Mouse (Mus musculus) stomach, embryonic 14.5 days (tissue): ENCODE results near the gene Ephb2. TPM values are rescaled to one million over a fixed set of nuclear protein-coding genes. Genes with fewer than 3 reads are reported as not detected.

Experiments used
- ATAC-seq: fragments of 200-750 bp; cut with Nextera tagmentation; 2 replicates; pipeline ENCODE4 v1.8.0; 2017; ENCODE audit warnings: low read depth, moderate TSS enrichment; ENCODE audit not compliant: insufficient number of reproducible peaks, insufficient read depth, low FRiP score
- H3K27ac ChIP-seq: fragments of 300-500 bp; sonication (generic); 2 replicates; pipeline ENCODE4 v1.5.1; 2014; ENCODE audit warnings: mild to moderate bottlenecking, low read length, moderate library complexity, mixed read lengths
- H3K27me3 ChIP-seq: fragments of 300-500 bp; sonication (generic); 2 replicates; pipeline ENCODE4 v1.6.1; 2014; ENCODE audit warnings: low read length, control low read depth, mixed read lengths; ENCODE audit not compliant: control insufficient read depth, insufficient read depth
- H3K36me3 ChIP-seq: fragments of 300-500 bp; sonication (generic); 2 replicates; pipeline ENCODE4 v1.6.1; 2014; ENCODE audit warnings: mild to moderate bottlenecking, control low read depth, low read length, moderate library complexity, mixed read lengths; ENCODE audit not compliant: control insufficient read depth, insufficient read depth
- H3K4me1 ChIP-seq: fragments of 300-500 bp; sonication (generic); 2 replicates; pipeline ENCODE4 v1.6.1; 2014; ENCODE audit warnings: low read length, control low read depth, mixed read lengths; ENCODE audit not compliant: control insufficient read depth, insufficient read depth
- H3K4me2 ChIP-seq: fragments of 300-500 bp; sonication (generic); replicated peaks from 2 replicates; pipeline ENCODE4 v1.6.1; 2014; ENCODE audit warnings: low read depth, low read length, control low read depth
- H3K4me3 ChIP-seq: fragments of 300-500 bp; sonication (generic); 2 replicates; pipeline ENCODE4 v1.5.1; 2014; ENCODE audit warnings: low read depth, low read length, control low read depth
- H3K9ac ChIP-seq: fragments of 300-500 bp; sonication (generic); replicated peaks from 2 replicates; pipeline ENCODE4 v1.6.1; 2014; ENCODE audit warnings: low read depth, mild to moderate bottlenecking, control low read depth, low read length, moderate library complexity, mixed read lengths
- H3K9me3 ChIP-seq: fragments of 300-500 bp; sonication (generic); 2 replicates; pipeline ENCODE4 v1.6.1; 2016; ENCODE audit warnings: low read depth, low read length, control low read depth; ENCODE audit not compliant: control insufficient read depth
- WGBS: fragments of 180-500 bp; shearing (Covaris S2); extraction: QIAGEN DNeasy Blood & Tissue Kit; methylation state at CpG from one replicate; pipeline ENCODE4 v1.1.7; 2014; 5-methylcytosine and 5-hydroxymethylcytosine counted together
- polyA plus RNA-seq: library from polyadenylated mRNA; unstranded; fragments of >200 nt; fragmentation: Nextera tagmentation; extraction: Ambion mirVana; gene quantifications from 2 replicates; pipeline ENCODE4 v1.2.1, GENCODE M21; 2014

The Ephb2 gene
- polyA plus RNA-seq, 1 experiment from 2014 or later: 7.6 TPM

DNA sequence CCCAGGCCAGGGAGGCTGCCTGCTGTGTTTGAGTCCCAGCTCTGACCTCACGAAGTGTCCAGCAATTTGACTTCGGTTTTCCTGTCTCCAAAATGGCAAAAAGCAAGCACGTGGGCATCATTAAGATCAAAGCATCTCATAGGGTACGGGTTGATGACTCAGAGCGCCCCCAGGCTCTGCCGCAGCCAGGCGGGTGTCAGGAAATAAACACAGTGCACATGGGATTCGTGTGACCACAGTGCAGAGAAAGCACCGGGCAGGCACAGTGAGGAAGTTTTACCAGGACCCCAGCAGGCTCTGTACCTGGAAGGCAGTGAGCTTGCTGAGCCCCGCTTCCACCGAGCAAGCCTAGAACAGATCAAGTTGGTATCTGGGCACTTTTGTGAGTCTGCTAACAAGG, 74.9 kb downstream of the Ephb2 start:
- no peak for ATAC-seq
- Histone ChIP-seq H3K4me2 (no peak overlapping the region), H3K4me1 (peaks cover 33% of the 10 kb centered on the region), H3K9me3 (no peaks in the 10 kb centered on the region), H3K27me3 (no peaks in the 10 kb centered on the region), H3K36me3 (peaks cover 4% of the 10 kb centered on the region), H3K27ac (no peak overlapping the region), H3K9ac (no peak overlapping the region), H3K4me3 (no peak overlapping the region)
- 63% methylated on average over 11 of the region's 11 CpGs for WGBS

DNA sequence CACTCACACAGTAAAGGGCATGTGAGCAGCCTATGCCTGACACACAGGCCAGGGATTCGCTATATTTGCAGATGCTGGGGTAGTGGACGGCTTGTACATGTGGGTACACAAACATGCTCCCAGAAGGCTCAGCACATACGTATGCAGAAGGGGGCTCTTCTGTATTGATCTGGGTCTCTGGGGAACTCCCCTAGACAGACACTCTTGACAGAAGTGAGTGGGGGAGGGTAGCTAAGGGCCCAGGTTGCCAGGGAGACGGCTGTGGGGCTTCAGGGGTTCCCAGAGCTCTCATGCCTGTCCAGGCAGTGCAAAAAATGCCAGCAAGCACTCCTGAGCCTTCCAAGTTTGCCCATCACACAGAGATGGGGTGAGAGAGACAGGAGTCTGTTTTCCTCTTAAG, 78.7 kb downstream of the Ephb2 start:
- WGBS: 60% methylated on average over 4 of the region's 4 CpGs
- Histone ChIP-seq H3K9ac (no peak overlapping the region), H3K4me3 (no peak overlapping the region), H3K4me1 (peaks cover 34% of the 10 kb centered on the region), H3K27me3 (no peaks in the 10 kb centered on the region), H3K36me3 (peaks cover 4% of the 10 kb centered on the region), H3K27ac (no peak overlapping the region), H3K4me2 (no peak overlapping the region), H3K9me3 (no peaks in the 10 kb centered on the region)
- ATAC-seq: no peak

DNA sequence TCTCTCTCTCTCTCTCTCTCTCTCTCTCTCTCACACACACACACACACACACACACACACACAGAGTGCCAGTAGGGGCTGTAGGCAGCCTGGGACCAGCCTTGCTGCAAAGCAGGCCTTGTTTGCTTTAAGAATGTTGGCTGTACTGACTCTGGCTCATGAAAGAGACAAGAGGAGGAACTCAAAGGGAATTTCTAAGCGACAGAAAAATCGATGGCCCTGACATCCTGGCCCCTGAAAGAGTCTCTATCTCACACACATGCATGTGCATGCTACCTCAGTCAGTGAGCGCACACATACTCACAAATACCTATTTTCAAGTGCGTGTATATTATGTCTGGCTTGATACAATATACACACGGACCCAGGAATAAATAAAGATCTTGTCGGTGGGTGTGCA, 79.3 kb downstream of the Ephb2 start:
- Histone ChIP-seq H3K4me1 (peaks cover 29% of the 10 kb centered on the region), H3K36me3 (peaks cover 4% of the 10 kb centered on the region), H3K27ac (no peak overlapping the region), H3K4me2 (no peak overlapping the region), H3K4me3 (no peak overlapping the region), H3K9me3 (no peaks in the 10 kb centered on the region), H3K27me3 (no peaks in the 10 kb centered on the region), H3K9ac (no peak overlapping the region)
- ATAC-seq: no peak
- 40% methylated on average over 6 of the region's 6 CpGs for WGBS

DNA sequence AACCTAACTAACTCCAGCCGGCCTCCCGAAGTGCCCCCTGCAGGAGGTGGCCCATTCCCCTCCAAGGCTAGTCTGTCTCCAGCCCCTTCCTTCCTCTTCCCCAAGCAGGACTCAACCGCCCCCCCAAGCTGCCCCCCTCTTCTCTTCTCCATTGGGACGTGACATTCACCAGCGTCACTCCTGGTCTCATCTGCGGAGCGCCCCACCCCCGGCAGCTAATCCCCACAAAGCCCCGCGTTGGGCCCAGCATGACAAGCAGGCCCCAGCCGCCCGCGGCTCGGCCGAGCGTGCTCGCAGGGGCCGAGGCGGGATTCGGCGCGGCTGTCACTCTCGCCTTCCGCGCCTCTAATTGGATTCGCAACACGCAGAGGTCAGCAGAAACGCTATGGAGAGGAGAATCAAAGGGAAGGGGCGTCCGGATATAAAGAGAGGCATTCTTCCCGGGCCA, 80.4 kb downstream of the Ephb2 start:
- H3K4me1 ChIP-seq: peaks cover 37% of the 10 kb centered on the region
- peak overlapping the region; percentile 55; the same call in 1 of the 2 replicates for H3K27ac ChIP-seq
- peak overlapping the region; percentile 58 for H3K4me2 ChIP-seq
- H3K27me3 ChIP-seq: no peaks in the 10 kb centered on the region
- peak; percentile 34; the same call in 1 of the 2 replicates for ATAC-seq
- H3K9ac ChIP-seq: no peak overlapping the region; the same call in 1 of the 2 replicates
- H3K36me3 ChIP-seq: peaks cover 4% of the 10 kb centered on the region
- H3K9me3 ChIP-seq: no peaks in the 10 kb centered on the region
- WGBS: 1% methylated on average over 30 of the region's 31 CpGs
- H3K4me3 ChIP-seq: peak overlapping the region; percentile 21

DNA sequence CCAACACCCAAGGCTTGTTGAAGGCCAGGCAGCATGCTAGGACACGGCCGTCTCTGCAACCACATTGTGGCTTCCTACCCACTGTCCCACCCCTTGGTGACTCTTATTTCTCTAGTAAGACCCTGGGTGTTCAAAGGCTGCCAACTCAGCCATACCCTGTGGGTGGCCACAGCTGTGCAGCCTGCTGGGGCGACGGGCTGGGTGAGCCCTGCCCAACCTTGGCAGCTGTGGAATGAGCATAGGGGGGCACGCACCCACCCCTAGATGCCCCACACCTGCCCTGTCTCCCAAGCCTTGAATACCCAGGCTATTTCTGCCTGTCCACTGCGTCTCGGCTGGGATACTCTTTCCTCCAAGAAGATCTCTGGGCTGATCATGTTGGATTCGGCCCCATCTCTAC, 81.5 kb downstream of the Ephb2 start:
- Histone ChIP-seq H3K27ac (no peak overlapping the region), H3K27me3 (no peaks in the 10 kb centered on the region), H3K4me3 (no peak overlapping the region), H3K4me2 (no peak overlapping the region), H3K36me3 (peaks cover 4% of the 10 kb centered on the region), H3K9me3 (no peaks in the 10 kb centered on the region), H3K4me1 (peaks cover 48% of the 10 kb centered on the region), H3K9ac (no peak overlapping the region)
- WGBS: 84% methylated on average over 8 of the region's 8 CpGs
- no peak for ATAC-seq

DNA sequence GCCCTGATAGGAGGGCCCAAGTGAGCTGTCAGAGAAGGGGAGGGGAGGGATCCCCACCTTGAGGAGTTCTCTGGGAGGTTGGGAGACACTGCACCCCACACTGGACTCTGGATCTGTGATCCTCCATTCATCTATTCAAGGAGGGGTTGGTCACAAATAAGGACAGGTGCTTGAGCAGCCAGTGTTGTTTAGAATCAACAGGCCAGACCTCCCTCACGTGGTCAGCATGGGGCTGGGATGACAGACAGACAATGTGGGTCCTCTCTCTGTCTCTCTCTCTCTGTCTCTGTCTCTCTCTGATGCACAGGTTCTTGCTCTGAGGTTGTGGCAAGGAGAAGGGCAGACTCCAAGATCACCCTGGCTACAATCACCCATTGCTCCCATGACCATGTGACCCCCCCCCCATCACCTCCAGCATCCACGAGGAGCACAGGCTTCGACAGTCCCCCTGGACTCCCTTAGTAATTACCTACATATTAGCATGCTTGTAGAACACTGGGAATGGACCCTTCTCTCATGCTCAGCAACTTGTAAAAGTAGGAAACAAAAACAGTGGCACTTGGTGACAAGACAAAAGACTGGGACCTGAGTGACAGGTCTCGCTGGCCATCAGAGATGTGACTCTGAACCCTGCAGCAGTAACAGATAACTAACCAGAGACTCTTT, 84.3 kb downstream of the Ephb2 start:
- H3K4me3 ChIP-seq: no peak overlapping the region
- H3K36me3 ChIP-seq: no peaks in the 10 kb centered on the region
- H3K27ac ChIP-seq: peak overlapping the region; percentile 73; the same call in 1 of the 2 replicates
- H3K4me1 ChIP-seq: peaks cover 46% of the 10 kb centered on the region
- no peaks in the 10 kb centered on the region for H3K27me3 ChIP-seq
- H3K9me3 ChIP-seq: no peaks in the 10 kb centered on the region
- 41% methylated on average over 4 of the region's 4 CpGs for WGBS
- H3K9ac ChIP-seq: no peak overlapping the region
- H3K4me2 ChIP-seq: no peak overlapping the region
- no peak for ATAC-seq

DNA sequence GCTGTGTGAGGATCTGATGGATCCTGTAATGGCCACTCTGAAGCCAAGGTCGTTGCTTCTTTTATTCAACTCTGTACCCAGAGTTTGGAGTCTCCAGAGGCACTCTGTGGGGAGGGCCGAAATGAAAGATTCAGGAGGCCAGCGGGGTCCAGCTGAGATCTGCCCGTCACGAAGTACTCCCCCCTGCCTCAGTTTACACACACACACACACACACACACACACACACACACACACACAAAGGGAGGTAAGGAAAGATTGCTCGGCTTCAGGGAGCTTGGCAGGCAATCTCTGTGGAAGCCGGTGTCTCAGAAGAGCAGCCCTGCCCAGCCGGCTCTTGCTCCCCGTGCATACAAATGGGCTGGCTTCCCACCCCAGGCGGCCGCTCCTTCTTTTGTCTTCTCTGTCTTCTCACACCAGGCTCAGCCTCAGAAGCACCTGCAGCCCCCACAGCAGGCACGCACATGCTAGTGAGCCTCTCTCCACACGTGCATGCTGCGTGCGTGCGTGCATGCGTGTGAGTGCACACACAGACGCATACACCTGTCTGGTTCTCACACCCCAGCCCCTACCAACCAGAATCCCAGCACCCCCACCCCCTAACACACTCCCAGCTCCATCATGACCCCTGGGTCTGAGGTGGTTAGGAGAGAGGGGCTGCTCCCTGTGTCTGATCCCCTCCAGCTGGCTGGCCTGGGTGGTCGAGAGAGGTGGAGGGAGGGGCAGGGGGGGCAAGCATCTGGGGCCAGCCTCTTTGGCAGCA, 85.0 kb downstream of the Ephb2 start:
- 20% methylated on average over 19 of the region's 19 CpGs for WGBS
- H3K27ac ChIP-seq: peak overlapping the region; percentile 73; the same call in 1 of the 2 replicates

DNA sequence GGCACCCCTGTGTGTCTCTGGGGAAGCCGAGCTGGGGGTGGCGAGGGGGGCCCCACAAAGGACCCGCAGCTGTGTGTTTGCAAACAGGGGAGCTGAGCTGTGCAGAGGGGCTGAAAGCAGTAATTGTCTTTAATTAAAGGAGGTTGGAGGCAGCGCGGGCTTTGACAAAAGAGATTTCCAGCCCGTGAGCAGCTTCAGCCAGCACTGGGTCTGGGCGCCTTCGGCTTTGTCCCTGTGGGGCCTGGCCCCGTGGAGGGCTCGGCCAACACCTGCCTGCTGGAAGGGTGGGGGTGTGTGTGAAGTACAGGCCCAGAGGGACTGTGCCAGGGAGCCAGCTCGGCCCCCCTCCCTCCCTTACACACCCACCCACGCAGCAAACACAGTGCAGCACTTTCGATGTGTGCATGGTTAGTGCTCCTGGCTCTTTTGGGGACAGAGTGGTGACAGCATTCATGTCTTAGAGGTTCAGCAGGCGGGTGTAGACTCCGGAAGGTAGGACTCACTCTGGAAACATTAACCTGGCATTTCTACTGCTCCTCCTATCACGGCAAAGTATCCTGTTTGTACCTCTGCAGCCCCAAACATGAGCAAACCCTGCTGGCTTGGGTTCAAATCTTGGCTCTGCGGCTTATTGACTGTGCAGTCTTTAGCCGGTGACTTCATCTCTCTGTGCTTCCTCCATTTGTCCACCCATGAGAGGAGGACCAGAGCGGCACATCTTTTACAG, 85.8 kb downstream of the Ephb2 start:
- no peak overlapping the region for H3K9ac ChIP-seq
- H3K4me1 ChIP-seq: peaks cover 33% of the 10 kb centered on the region
- WGBS: 47% methylated on average over 19 of the region's 19 CpGs
- H3K4me2 ChIP-seq: 0 out of 2 replicates have a peak overlapping the region, but pooled peaks have one; percentile 7
- peak; percentile 14; the same call in 1 of the 2 replicates for ATAC-seq
- H3K9me3 ChIP-seq: no peaks in the 10 kb centered on the region
- no peaks in the 10 kb centered on the region for H3K27me3 ChIP-seq
- H3K36me3 ChIP-seq: no peaks in the 10 kb centered on the region
- H3K27ac ChIP-seq: peak overlapping the region; percentile 73
- H3K4me3 ChIP-seq: no peak overlapping the region

More for the DNA sequence above, 85.0 kb downstream of the Ephb2 start:
- Histone ChIP-seq H3K36me3 (no peaks in the 10 kb centered on the region), H3K4me1 (peaks cover 39% of the 10 kb centered on the region), H3K9me3 (no peaks in the 10 kb centered on the region), H3K4me3 (no peak overlapping the region), H3K27me3 (no peaks in the 10 kb centered on the region), H3K9ac (no peak overlapping the region), H3K4me2 (peak overlapping the region; percentile 20; the same call in 1 of the 2 replicates)
- peak; percentile 50; the same call in 1 of the 2 replicates for ATAC-seq
